Mouse (Mus musculus): ENCODE measurements around the gene Hoxd4. TPM values are rescaled to one million over a fixed set of nuclear protein-coding genes. Genes with fewer than 3 reads are reported as not detected.

The Hoxd4 gene
- polyA plus RNA-seq, 1 experiment from 2014 or later: 0.82 TPM

DNA sequence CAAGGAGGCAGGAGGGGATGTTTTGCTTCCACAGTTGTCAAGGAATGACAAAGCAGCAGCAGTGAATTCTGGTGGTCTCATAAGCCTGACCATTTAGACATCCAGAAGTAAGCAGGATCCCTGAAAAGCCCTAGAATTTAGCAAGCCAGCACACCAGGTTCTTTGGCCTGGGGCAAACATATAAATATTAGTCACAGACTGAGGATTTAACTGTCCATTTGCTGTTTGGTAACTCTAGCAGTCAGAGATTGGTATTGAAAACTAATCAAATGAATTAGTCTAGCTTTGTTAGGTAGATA, 30.2 kb downstream of the Hoxd4 start:
- H3K4me1 ChIP-seq (ENCODE audit: control insufficient read depth, insufficient read depth, low read length): peaks cover 5% of the 10 kb centered on the region; the same call in 1 of the 2 replicates
- no peaks in the 10 kb centered on the region for H3K9me3 ChIP-seq (ENCODE audit: control insufficient read depth, low read length)
- no peak overlapping the region for H3K4me2 ChIP-seq (ENCODE audit: low read depth, low read length)
- no peak overlapping the region for H3K27ac ChIP-seq (replicated peaks; ENCODE audit: low read depth, low read length)
- ATAC-seq (ENCODE audit: low read depth): no peak
- DNase-seq (ENCODE audit: low spot score): no peak
- peaks cover 98% of the 10 kb centered on the region for H3K27me3 ChIP-seq (replicated peaks; ENCODE audit: control insufficient read depth, insufficient read depth, low read length)
- no peak overlapping the region for H3K9ac ChIP-seq (ENCODE audit: low read depth, low read length)
- no peak overlapping the region for H3K4me3 ChIP-seq (ENCODE audit: low read depth, low read length)
- H3K36me3 ChIP-seq (ENCODE audit: control insufficient read depth, insufficient read depth, low read length): no peaks in the 10 kb centered on the region

DNA sequence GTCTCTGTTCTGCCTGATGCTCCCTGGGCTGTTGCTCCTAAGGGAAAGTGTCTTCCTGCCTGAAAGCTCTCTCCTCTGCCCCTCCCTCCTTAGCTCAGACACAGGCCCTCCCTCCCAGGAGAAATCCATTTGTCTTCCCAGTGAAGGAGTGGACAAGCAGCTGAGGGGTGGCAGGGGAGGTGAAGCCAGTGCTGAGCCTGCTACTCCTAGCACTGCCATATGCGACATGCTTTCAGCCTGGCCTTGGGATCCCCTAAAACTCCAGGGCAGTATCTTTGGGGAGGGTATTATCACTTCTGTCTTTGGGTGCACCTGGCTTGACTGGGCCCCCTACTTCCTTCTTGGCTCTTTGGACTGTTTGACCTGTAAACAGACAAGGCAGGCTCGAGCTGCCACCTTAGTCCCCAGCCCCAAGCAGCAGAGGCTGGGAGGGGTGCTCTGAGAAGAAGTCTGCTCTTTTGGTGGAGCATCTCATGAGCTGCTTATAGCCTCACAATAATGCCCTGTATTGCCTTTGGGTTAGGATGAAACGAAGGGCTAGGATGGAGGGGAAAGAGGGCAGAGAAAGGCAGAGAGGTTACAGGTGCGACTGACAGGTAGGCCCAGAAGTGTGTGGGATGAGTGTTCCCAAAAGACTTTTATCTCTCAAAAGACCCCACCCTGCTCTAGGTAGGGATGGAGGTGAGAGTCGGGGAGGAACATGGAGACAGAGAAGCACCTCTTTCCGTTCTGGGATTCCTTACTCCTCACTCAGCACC, 34.0 kb downstream of the Hoxd4 start:
- Histone ChIP-seq H3K9me3 (ENCODE audit: control insufficient read depth, low read length) (no peaks in the 10 kb centered on the region), H3K4me1 (ENCODE audit: control insufficient read depth, insufficient read depth, low read length) (peaks cover 12% of the 10 kb centered on the region; the same call in 1 of the 2 replicates), H3K9ac (ENCODE audit: low read depth, low read length) (peak overlapping the region; percentile 42; the same call in 1 of the 2 replicates), H3K27ac (replicated peaks; ENCODE audit: low read depth, low read length) (no peak overlapping the region; the same call in 1 of the 2 replicates), H3K36me3 (ENCODE audit: control insufficient read depth, insufficient read depth, low read length) (no peaks in the 10 kb centered on the region), H3K27me3 (replicated peaks; ENCODE audit: control insufficient read depth, insufficient read depth, low read length) (peaks cover 98% of the 10 kb centered on the region), H3K4me3 (ENCODE audit: low read depth, low read length) (no peak overlapping the region), H3K4me2 (ENCODE audit: low read depth, low read length) (peak overlapping the region; percentile 35; the same call in 1 of the 2 replicates)
- ATAC-seq (ENCODE audit: low read depth) (no peak), DNase-seq (ENCODE audit: low spot score) (no peak)
- 5% methylated on average over 6 of the region's 6 CpGs for WGBS

DNA sequence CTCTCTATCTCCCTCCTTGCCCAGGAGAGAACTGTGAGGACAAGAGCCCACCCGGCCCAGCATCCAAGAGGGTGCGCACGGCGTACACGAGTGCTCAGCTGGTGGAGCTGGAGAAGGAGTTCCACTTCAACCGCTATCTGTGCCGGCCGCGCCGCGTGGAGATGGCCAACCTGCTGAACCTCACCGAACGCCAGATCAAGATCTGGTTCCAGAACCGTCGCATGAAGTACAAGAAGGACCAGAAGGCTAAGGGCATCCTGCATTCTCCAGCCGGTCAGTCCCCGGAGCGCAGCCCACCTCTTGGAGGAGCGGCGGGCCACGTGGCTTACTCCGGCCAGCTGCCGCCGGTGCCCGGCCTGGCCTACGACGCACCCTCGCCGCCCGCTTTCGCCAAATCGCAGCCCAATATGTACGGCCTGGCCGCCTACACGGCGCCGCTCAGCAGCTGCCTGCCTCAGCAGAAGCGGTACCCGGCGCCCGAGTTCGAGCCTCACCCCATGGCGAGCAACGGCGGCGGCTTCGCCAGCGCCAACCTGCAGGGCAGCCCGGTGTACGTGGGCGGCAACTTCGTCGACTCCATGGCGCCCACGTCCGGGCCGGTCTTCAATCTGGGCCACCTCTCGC, 34.7 kb downstream of the Hoxd4 start:
- no peak overlapping the region; the same call in 1 of the 2 replicates for H3K27ac ChIP-seq (replicated peaks; ENCODE audit: low read depth, low read length)
- H3K4me1 ChIP-seq (ENCODE audit: control insufficient read depth, insufficient read depth, low read length): peaks cover 12% of the 10 kb centered on the region; the same call in 1 of the 2 replicates
- H3K4me2 ChIP-seq (ENCODE audit: low read depth, low read length): peak overlapping the region; percentile 35
- WGBS: under 1% methylated on average over 28 of the region's 58 CpGs
- peak overlapping the region; percentile 42; the same call in 1 of the 2 replicates for H3K9ac ChIP-seq (ENCODE audit: low read depth, low read length)
- no peak for ATAC-seq (ENCODE audit: low read depth)
- H3K4me3 ChIP-seq (ENCODE audit: low read depth, low read length): peak overlapping the region; percentile 23
- DNase-seq (ENCODE audit: low spot score): no peak
- peaks cover 100% of the 10 kb centered on the region for H3K27me3 ChIP-seq (replicated peaks; ENCODE audit: control insufficient read depth, insufficient read depth, low read length)
- H3K36me3 ChIP-seq (ENCODE audit: control insufficient read depth, insufficient read depth, low read length): no peaks in the 10 kb centered on the region
- H3K9me3 ChIP-seq (ENCODE audit: control insufficient read depth, low read length): no peaks in the 10 kb centered on the region

DNA sequence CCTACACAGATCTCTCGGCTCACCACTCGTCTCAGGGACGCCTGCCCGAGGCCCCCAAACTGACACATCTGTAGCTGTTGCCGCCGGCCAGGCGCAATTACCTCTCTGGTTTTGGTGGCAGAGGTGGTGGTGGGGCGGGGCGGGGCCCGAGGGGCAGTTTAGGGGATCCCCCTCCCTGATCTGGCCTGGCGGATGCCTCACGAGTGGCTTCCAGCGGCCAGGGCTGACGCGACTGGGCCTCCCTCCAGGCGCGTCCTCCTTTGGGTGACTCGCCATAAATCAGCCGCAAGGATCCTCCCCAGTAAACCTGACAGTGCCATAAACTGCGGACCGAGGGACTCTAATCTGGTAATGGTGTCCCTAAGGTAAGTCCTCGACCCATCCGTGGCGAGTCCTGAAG, 35.3 kb downstream of the Hoxd4 start:
- peaks cover 12% of the 10 kb centered on the region; the same call in 1 of the 2 replicates for H3K4me1 ChIP-seq (ENCODE audit: control insufficient read depth, insufficient read depth, low read length)
- peak overlapping the region; percentile 42; the same call in 1 of the 2 replicates for H3K9ac ChIP-seq (ENCODE audit: low read depth, low read length)
- ATAC-seq (ENCODE audit: low read depth) (no peak), DNase-seq (ENCODE audit: low spot score) (no peak)
- WGBS: 8% methylated on average over 23 of the region's 24 CpGs
- H3K36me3 ChIP-seq (ENCODE audit: control insufficient read depth, insufficient read depth, low read length): no peaks in the 10 kb centered on the region
- H3K27ac ChIP-seq (replicated peaks; ENCODE audit: low read depth, low read length): no peak overlapping the region; the same call in 1 of the 2 replicates
- no peaks in the 10 kb centered on the region for H3K9me3 ChIP-seq (ENCODE audit: control insufficient read depth, low read length)
- peak overlapping the region; percentile 23 for H3K4me3 ChIP-seq (ENCODE audit: low read depth, low read length)
- peaks cover 100% of the 10 kb centered on the region for H3K27me3 ChIP-seq (replicated peaks; ENCODE audit: control insufficient read depth, insufficient read depth, low read length)
- H3K4me2 ChIP-seq (ENCODE audit: low read depth, low read length): peak overlapping the region; percentile 35; the same call in 1 of the 2 replicates

GRCm38 (mm10) chr2:74747661-74748141, 36.0 kb downstream of the Hoxd4 start:
- Histone ChIP-seq H3K36me3 (ENCODE audit: control insufficient read depth, insufficient read depth, low read length) (no peaks in the 10 kb centered on the region), H3K4me2 (ENCODE audit: low read depth, low read length) (no peak overlapping the region), H3K27ac (replicated peaks; ENCODE audit: low read depth, low read length) (no peak overlapping the region), H3K9me3 (ENCODE audit: control insufficient read depth, low read length) (no peaks in the 10 kb centered on the region), H3K9ac (ENCODE audit: low read depth, low read length) (no peak overlapping the region), H3K4me3 (ENCODE audit: low read depth, low read length) (0 out of 2 replicates have a peak overlapping the region, but pooled peaks have one; percentile 3), H3K4me1 (ENCODE audit: control insufficient read depth, insufficient read depth, low read length) (peaks cover 15% of the 10 kb centered on the region; the same call in 1 of the 2 replicates), H3K27me3 (replicated peaks; ENCODE audit: control insufficient read depth, insufficient read depth, low read length) (peaks cover 100% of the 10 kb centered on the region)
- ATAC-seq (ENCODE audit: low read depth): no peak
- WGBS: 11% methylated on average over 11 of the region's 11 CpGs
- no peak for DNase-seq (ENCODE audit: low spot score)

DNA sequence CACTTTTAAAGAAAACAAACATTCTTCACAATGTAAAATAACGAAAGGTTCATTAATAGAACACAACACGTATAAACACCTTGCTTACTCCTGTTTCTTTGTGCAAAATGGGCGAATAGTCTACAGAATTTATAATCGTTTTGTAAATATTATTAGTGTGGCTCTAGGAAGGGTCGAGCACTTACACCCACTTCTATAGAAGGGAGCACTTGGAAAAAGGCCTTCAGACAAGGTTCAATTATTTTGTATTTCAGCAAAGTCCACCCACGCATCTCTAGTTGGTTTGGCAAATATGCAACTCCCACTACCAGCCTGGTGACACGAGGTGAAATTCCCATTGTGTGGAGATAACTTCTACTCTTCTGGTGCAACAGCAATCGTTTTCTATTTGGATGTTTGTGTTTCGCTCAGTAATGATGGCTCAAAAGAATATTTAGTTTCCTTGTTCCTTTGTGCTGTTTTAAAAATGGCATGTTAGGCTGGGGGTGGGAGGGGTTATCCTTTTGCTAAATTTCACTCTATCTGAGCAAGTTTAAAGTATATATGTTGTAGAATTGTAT, 36.8 kb downstream of the Hoxd4 start:
- H3K4me3 ChIP-seq (ENCODE audit: low read depth, low read length): no peak overlapping the region
- 10% methylated on average over 9 of the region's 9 CpGs for WGBS
- no peak overlapping the region for H3K9ac ChIP-seq (ENCODE audit: low read depth, low read length)
- no peak overlapping the region; the same call in 1 of the 2 replicates for H3K27ac ChIP-seq (replicated peaks; ENCODE audit: low read depth, low read length)
- DNase-seq (ENCODE audit: low spot score): no peak
- peaks cover 22% of the 10 kb centered on the region; the same call in 1 of the 2 replicates for H3K4me1 ChIP-seq (ENCODE audit: control insufficient read depth, insufficient read depth, low read length)
- no peak for ATAC-seq (ENCODE audit: low read depth)
- H3K36me3 ChIP-seq (ENCODE audit: control insufficient read depth, insufficient read depth, low read length): no peaks in the 10 kb centered on the region
- H3K27me3 ChIP-seq (replicated peaks; ENCODE audit: control insufficient read depth, insufficient read depth, low read length): peaks cover 100% of the 10 kb centered on the region
- no peaks in the 10 kb centered on the region for H3K9me3 ChIP-seq (ENCODE audit: control insufficient read depth, low read length)
- H3K4me2 ChIP-seq (ENCODE audit: low read depth, low read length): peak overlapping the region; percentile 15; the same call in 1 of the 2 replicates

DNA sequence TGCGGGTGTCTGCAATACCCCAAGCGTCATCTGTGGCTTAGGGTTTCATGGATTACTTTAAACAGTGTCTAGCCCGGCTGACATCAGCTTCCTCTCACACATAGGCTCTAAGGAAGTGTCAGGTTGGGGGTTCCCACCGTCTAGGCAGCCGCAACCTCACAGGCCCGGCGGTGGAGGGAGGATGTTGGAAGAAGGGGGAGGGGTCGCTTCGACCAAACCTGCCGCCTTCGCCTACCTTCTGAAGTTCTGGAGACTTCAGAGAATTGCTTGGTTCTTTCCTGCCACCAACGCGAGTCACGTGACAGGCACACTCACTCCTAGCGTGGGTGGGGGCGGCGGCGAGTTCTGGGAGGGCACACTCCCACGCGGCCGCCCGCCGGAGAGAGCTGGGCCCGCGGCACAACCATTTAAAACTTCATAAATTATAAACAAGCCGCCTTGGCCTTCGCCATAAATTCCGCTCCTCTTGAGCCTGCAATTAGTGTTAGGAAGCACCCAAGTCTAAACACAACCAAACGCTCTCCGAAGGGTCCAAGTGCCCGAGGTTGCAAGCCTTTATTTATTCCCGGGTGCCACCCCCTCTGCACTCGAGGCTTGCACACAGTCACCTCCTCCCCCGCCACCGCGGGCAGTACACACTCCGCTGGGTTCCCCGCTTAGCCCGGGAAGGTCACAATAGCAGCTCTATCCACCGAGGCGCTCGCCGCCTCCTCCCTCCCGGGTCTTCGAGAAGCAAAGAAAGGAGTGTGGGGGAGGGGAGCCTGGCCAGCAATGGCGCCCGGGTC, 37.8 kb downstream of the Hoxd4 start:
- Histone ChIP-seq H3K27ac (replicated peaks; ENCODE audit: low read depth, low read length) (no peak overlapping the region), H3K27me3 (replicated peaks; ENCODE audit: control insufficient read depth, insufficient read depth, low read length) (peaks cover 100% of the 10 kb centered on the region), H3K9me3 (ENCODE audit: control insufficient read depth, low read length) (no peaks in the 10 kb centered on the region), H3K4me1 (ENCODE audit: control insufficient read depth, insufficient read depth, low read length) (peaks cover 22% of the 10 kb centered on the region; the same call in 1 of the 2 replicates), H3K4me3 (ENCODE audit: low read depth, low read length) (peak overlapping the region; percentile 26), H3K36me3 (ENCODE audit: control insufficient read depth, insufficient read depth, low read length) (no peaks in the 10 kb centered on the region), H3K4me2 (ENCODE audit: low read depth, low read length) (peak overlapping the region; percentile 47), H3K9ac (ENCODE audit: low read depth, low read length) (peak overlapping the region; percentile 15; the same call in 1 of the 2 replicates)
- WGBS: 2% methylated on average over 44 of the region's 47 CpGs
- ATAC-seq (ENCODE audit: low read depth) (0 out of 2 replicates have a peak, but pooled peaks have one; percentile 12), DNase-seq (ENCODE audit: low spot score) (no peak)

DNA sequence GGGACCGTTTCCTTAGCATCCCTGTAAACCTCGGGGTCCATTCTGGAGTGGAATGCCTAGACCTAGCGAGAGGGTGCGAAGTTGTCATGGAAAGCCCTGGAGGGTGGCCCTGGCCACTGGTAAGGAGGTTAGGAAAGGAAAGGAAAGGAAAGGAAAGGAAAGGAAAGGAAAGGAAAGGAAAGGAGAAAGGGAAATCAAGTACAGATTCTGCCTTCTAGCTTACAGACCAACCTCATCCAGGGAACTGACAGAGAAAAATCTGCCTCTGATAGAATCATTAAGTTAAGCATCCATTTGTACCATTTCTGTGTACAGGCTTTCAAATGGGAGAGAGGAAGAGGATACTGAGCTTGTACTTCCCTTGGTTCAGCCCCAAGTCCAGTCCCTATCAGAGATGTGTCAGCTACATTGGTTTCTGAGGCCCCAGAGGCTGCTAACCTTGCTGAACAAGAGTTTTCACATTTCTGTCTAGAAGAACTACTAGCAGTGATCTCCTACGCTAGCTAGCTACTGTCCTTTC, 39.1 kb downstream of the Hoxd4 start:
- Histone ChIP-seq H3K27ac (replicated peaks; ENCODE audit: low read depth, low read length) (no peak overlapping the region), H3K9me3 (ENCODE audit: control insufficient read depth, low read length) (no peaks in the 10 kb centered on the region), H3K36me3 (ENCODE audit: control insufficient read depth, insufficient read depth, low read length) (no peaks in the 10 kb centered on the region), H3K4me3 (ENCODE audit: low read depth, low read length) (no peak overlapping the region), H3K9ac (ENCODE audit: low read depth, low read length) (no peak overlapping the region), H3K27me3 (replicated peaks; ENCODE audit: control insufficient read depth, insufficient read depth, low read length) (peaks cover 99% of the 10 kb centered on the region), H3K4me2 (ENCODE audit: low read depth, low read length) (no peak overlapping the region), H3K4me1 (ENCODE audit: control insufficient read depth, insufficient read depth, low read length) (peaks cover 22% of the 10 kb centered on the region; the same call in 1 of the 2 replicates)
- WGBS: 20% methylated on average over 5 of the region's 5 CpGs
- no peak for ATAC-seq (ENCODE audit: low read depth)
- no peak for DNase-seq (ENCODE audit: low spot score)

All from embryonic facial prominence, embryonic 14.5 days (tissue).